Mouse (Mus musculus): Measurements from ENCODE around the gene Avpr1a. TPM values are rescaled to one million over a fixed set of nuclear protein-coding genes. Genes with fewer than 3 reads are reported as not detected.

Gene Avpr1a
- 24.1 TPM for polyA plus RNA-seq (2014; fragmentation: Illumina TruSeq; extraction: RNeasy Lipid Tissue Mini Kit (QIAGEN cat#74804); ENCODE audit: low read depth, low replicate concordance)

GRCm38 (mm10) chr10:122447861-122448716 is at the start of gene Avpr1a:
Gene Avpr1a (plus strand): TSS chr10:122448499.

Other genes with a start within 250 kb of the Avpr1a start
- gene Ppm1h, start 230.3 kb downstream of the Avpr1a start, polyA plus RNA-seq (2014; fragmentation: Illumina TruSeq; extraction: RNeasy Lipid Tissue Mini Kit (QIAGEN cat#74804); ENCODE audit: low read depth, low replicate concordance), result 68.1 TPM